Mouse (Mus musculus) erythroid progenitor cell, adult 5-6 weeks (primary cell): Measurements from ENCODE around the gene Mapk8ip2. TPM values are rescaled to one million over a fixed set of nuclear protein-coding genes. Genes with fewer than 3 reads are reported as not detected.

Experiments used
- total RNA-seq, 2 experiments: library from RNA; stranded (forward) in 1 of 2; stranded (reverse) in 1 of 2; fragments of 150-400 nt in 1 of 2; fragments of 186-747, 209-891 nt in 1 of 2; gene quantifications; 2 replicates each; pipeline versions ENCODE4 v1.2.3 to v1.2.4; 2015 to 2017; ENCODE audit warnings: low replicate concordance in 2 of 2

The Mapk8ip2 gene
- total RNA-seq, 2 experiments from 2014 or later = not detected

Other genes with a start within 250 kb of the Mapk8ip2 start
- gene Ppp6r2, start 242.4 kb upstream of the Mapk8ip2 start, total RNA-seq (2015; ENCODE audit: low replicate concordance) = 59.1 and 61.6 TPM in 2 replicates
- 55.4 and 79.1 TPM in 2 replicates for gene Ppp6r2, start 242.4 kb upstream of the Mapk8ip2 start, total RNA-seq (2017; ENCODE audit: low replicate concordance)
- gene Sbf1, start 138.6 kb upstream of the Mapk8ip2 start, total RNA-seq (2015; ENCODE audit: low replicate concordance) = 66.0 and 92.2 TPM in 2 replicates
- 93.9 and 115 TPM in 2 replicates for gene Sbf1, start 138.6 kb upstream of the Mapk8ip2 start, total RNA-seq (2017; ENCODE audit: low replicate concordance)
- gene Adm2, start 131.2 kb upstream of the Mapk8ip2 start, total RNA-seq (2015; ENCODE audit: low replicate concordance) = not detected in 2 replicates
- gene Adm2, start 131.2 kb upstream of the Mapk8ip2 start, total RNA-seq (2017; ENCODE audit: low replicate concordance) = not detected in 2 replicates
- not detected in 2 replicates for gene Miox, start 119.5 kb upstream of the Mapk8ip2 start, total RNA-seq (2015; ENCODE audit: low replicate concordance)
- gene Miox, start 119.5 kb upstream of the Mapk8ip2 start, total RNA-seq (2017; ENCODE audit: low replicate concordance) = not detected in 2 replicates
- 71.4 and 96.8 TPM in 2 replicates for gene Lmf2, start 98.3 kb upstream of the Mapk8ip2 start, total RNA-seq (2015; ENCODE audit: low replicate concordance)
- 63.3 and 84.0 TPM in 2 replicates for gene Lmf2, start 98.3 kb upstream of the Mapk8ip2 start, total RNA-seq (2017; ENCODE audit: low replicate concordance)
- gene Ncaph2, start 98.2 kb upstream of the Mapk8ip2 start, total RNA-seq (2015; ENCODE audit: low replicate concordance) = 195 and 215 TPM in 2 replicates
- gene Ncaph2, start 98.2 kb upstream of the Mapk8ip2 start, total RNA-seq (2017; ENCODE audit: low replicate concordance) = 221 and 330 TPM in 2 replicates
- gene Sco2, start 80.1 kb upstream of the Mapk8ip2 start, total RNA-seq (2015; ENCODE audit: low replicate concordance) = 2.9 TPM in 1 of 2 replicates, not detected in the other
- 0.23 and 5.1 TPM in 2 replicates for gene Sco2, start 80.1 kb upstream of the Mapk8ip2 start, total RNA-seq (2017; ENCODE audit: low replicate concordance)
- not detected in 2 replicates for gene Tymp, start 76.9 kb upstream of the Mapk8ip2 start, total RNA-seq (2015; ENCODE audit: low replicate concordance)
- gene Tymp, start 76.9 kb upstream of the Mapk8ip2 start, total RNA-seq (2017; ENCODE audit: low replicate concordance) = not detected in 2 replicates
- not detected in 2 replicates for gene Odf3b, start 74.6 kb upstream of the Mapk8ip2 start, total RNA-seq (2015; ENCODE audit: low replicate concordance)
- not detected in 2 replicates for gene Odf3b, start 74.6 kb upstream of the Mapk8ip2 start, total RNA-seq (2017; ENCODE audit: low replicate concordance)
- not detected in 2 replicates for gene Klhdc7b, start 69.0 kb upstream of the Mapk8ip2 start, total RNA-seq (2015; ENCODE audit: low replicate concordance)
- gene Klhdc7b, start 69.0 kb upstream of the Mapk8ip2 start, total RNA-seq (2017; ENCODE audit: low replicate concordance) = not detected in 2 replicates
- gene Syce3, start 43.4 kb upstream of the Mapk8ip2 start, total RNA-seq (2015; ENCODE audit: low replicate concordance) = not detected in 2 replicates
- not detected in 2 replicates for gene Syce3, start 43.4 kb upstream of the Mapk8ip2 start, total RNA-seq (2017; ENCODE audit: low replicate concordance)
- gene Cpt1b, start 28.1 kb upstream of the Mapk8ip2 start, total RNA-seq (2015; ENCODE audit: low replicate concordance) = 6.1 TPM in 1 of 2 replicates, not detected in the other
- 3.1 TPM in 1 of 2 replicates, not detected in the other for gene Cpt1b, start 28.1 kb upstream of the Mapk8ip2 start, total RNA-seq (2017; ENCODE audit: low replicate concordance)
- gene C730034F03Rik, start 24.3 kb upstream of the Mapk8ip2 start, total RNA-seq (2015; ENCODE audit: low replicate concordance) = 2.5 and 7.2 TPM in 2 replicates
- 6.0 TPM in 1 of 2 replicates, not detected in the other for gene C730034F03Rik, start 24.3 kb upstream of the Mapk8ip2 start, total RNA-seq (2017; ENCODE audit: low replicate concordance)
- gene Gm44502, start 24.2 kb upstream of the Mapk8ip2 start, total RNA-seq (2015; ENCODE audit: low replicate concordance) = 3.4 TPM in 1 of 2 replicates, not detected in the other
- gene Gm44502, start 24.2 kb upstream of the Mapk8ip2 start, total RNA-seq (2017; ENCODE audit: low replicate concordance) = 0.51 TPM in 1 of 2 replicates, not detected in the other
- 101 and 115 TPM in 2 replicates for gene Chkb, start 24.0 kb upstream of the Mapk8ip2 start, total RNA-seq (2015; ENCODE audit: low replicate concordance)
- 44.9 and 46.9 TPM in 2 replicates for gene Chkb, start 24.0 kb upstream of the Mapk8ip2 start, total RNA-seq (2017; ENCODE audit: low replicate concordance)
- gene Arsa, start 23.5 kb downstream of the Mapk8ip2 start, total RNA-seq (2015; ENCODE audit: low replicate concordance) = 2.5 and 2.9 TPM in 2 replicates
- gene Arsa, start 23.5 kb downstream of the Mapk8ip2 start, total RNA-seq (2017; ENCODE audit: low replicate concordance) = 2.1 and 3.7 TPM in 2 replicates
- 0.72 TPM in 1 of 2 replicates, not detected in the other for gene Shank3, start 45.7 kb downstream of the Mapk8ip2 start, total RNA-seq (2015; ENCODE audit: low replicate concordance)
- gene Shank3, start 45.7 kb downstream of the Mapk8ip2 start, total RNA-seq (2017; ENCODE audit: low replicate concordance) = 0.39 and 0.61 TPM in 2 replicates
- gene Acr, start 114.4 kb downstream of the Mapk8ip2 start, total RNA-seq (2015; ENCODE audit: low replicate concordance) = not detected in 2 replicates
- gene Acr, start 114.4 kb downstream of the Mapk8ip2 start, total RNA-seq (2017; ENCODE audit: low replicate concordance) = not detected in 2 replicates
- gene Rabl2, start 138.0 kb downstream of the Mapk8ip2 start, total RNA-seq (2015; ENCODE audit: low replicate concordance) = not detected in 2 replicates
- gene Rabl2, start 138.0 kb downstream of the Mapk8ip2 start, total RNA-seq (2017; ENCODE audit: low replicate concordance) = 4.4 TPM in 1 of 2 replicates, not detected in the other